Mouse (Mus musculus): Measurements from ENCODE around the gene Gimap9. TPM values are rescaled to one million over a fixed set of nuclear protein-coding genes. Genes with fewer than 3 reads are reported as not detected.

Gimap9 gene
- polyA plus RNA-seq, 1 experiment from 2014 or later = 3.6 TPM

- DNase-seq (ENCODE audit: low spot score) (no peak), ATAC-seq (ENCODE audit: insufficient read depth, low FRiP score, low TSS enrichment) (no peak)
- Histone ChIP-seq H3K36me3 (ENCODE audit: control insufficient read depth, insufficient read depth, low read length) (no peaks in the 10 kb centered on the region), H3K27ac (ENCODE audit: low read depth, low read length) (no peak overlapping the region), H3K9me3 (ENCODE audit: control insufficient read depth, low read length) (no peaks in the 10 kb centered on the region), H3K4me2 (ENCODE audit: low read depth) (no peak overlapping the region), H3K4me1 (ENCODE audit: control insufficient read depth, insufficient read depth, low read length) (no peaks in the 10 kb centered on the region), H3K9ac (ENCODE audit: low read length) (no peak overlapping the region), H3K27me3 (ENCODE audit: control insufficient read depth, insufficient read depth, low read length) (no peaks in the 10 kb centered on the region), H3K4me3 (ENCODE audit: low read depth, low read length) (no peak overlapping the region)
- 89% methylated on average over 2 of the region's 2 CpGs for WGBS
Measured at GRCm38 (mm10) chr6:48647611-48648010, 28.3 kb upstream of the Gimap9 start.

GRCm38 (mm10) chr6:48648779-48649178 lies 27.1 kb upstream of the Gimap9 start:
- Histone ChIP-seq H3K4me2 (ENCODE audit: low read depth) (no peak overlapping the region), H3K36me3 (ENCODE audit: control insufficient read depth, insufficient read depth, low read length) (no peaks in the 10 kb centered on the region), H3K4me3 (ENCODE audit: low read depth, low read length) (no peak overlapping the region), H3K9me3 (ENCODE audit: control insufficient read depth, low read length) (no peaks in the 10 kb centered on the region), H3K4me1 (ENCODE audit: control insufficient read depth, insufficient read depth, low read length) (no peaks in the 10 kb centered on the region), H3K9ac (ENCODE audit: low read length) (no peak overlapping the region), H3K27me3 (ENCODE audit: control insufficient read depth, insufficient read depth, low read length) (no peaks in the 10 kb centered on the region), H3K27ac (ENCODE audit: low read depth, low read length) (no peak overlapping the region)
- DNase-seq (ENCODE audit: low spot score) = no peak
- WGBS = 85% methylated on average over 4 of the region's 4 CpGs
- ATAC-seq (ENCODE audit: insufficient read depth, low FRiP score, low TSS enrichment) = no peak

- no peak overlapping the region for H3K9ac ChIP-seq (ENCODE audit: low read length)
- H3K4me1 ChIP-seq (ENCODE audit: control insufficient read depth, insufficient read depth, low read length) = no peaks in the 10 kb centered on the region
- DNase-seq (ENCODE audit: low spot score) (no peak), ATAC-seq (ENCODE audit: insufficient read depth, low FRiP score, low TSS enrichment) (no peak)
- no peaks in the 10 kb centered on the region for H3K36me3 ChIP-seq (ENCODE audit: control insufficient read depth, insufficient read depth, low read length)
- no peaks in the 10 kb centered on the region for H3K27me3 ChIP-seq (ENCODE audit: control insufficient read depth, insufficient read depth, low read length)
- no peak overlapping the region for H3K4me2 ChIP-seq (ENCODE audit: low read depth)
- no peaks in the 10 kb centered on the region for H3K9me3 ChIP-seq (ENCODE audit: control insufficient read depth, low read length)
- H3K4me3 ChIP-seq (ENCODE audit: low read depth, low read length) = no peak overlapping the region
- 91% methylated on average over 9 of the region's 9 CpGs for WGBS
- no peak overlapping the region for H3K27ac ChIP-seq (ENCODE audit: low read depth, low read length)
Measured at GRCm38 (mm10) chr6:48650041-48650440, 25.9 kb upstream of the Gimap9 start.

- H3K36me3 ChIP-seq (ENCODE audit: control insufficient read depth, insufficient read depth, low read length) = no peaks in the 10 kb centered on the region
- 76% methylated on average over 5 of the region's 5 CpGs for WGBS
- H3K4me2 ChIP-seq (ENCODE audit: low read depth) = no peak overlapping the region
- H3K27me3 ChIP-seq (ENCODE audit: control insufficient read depth, insufficient read depth, low read length) = no peaks in the 10 kb centered on the region
- H3K9ac ChIP-seq (ENCODE audit: low read length) = no peak overlapping the region
- no peaks in the 10 kb centered on the region for H3K9me3 ChIP-seq (ENCODE audit: control insufficient read depth, low read length)
- H3K4me3 ChIP-seq (ENCODE audit: low read depth, low read length) = no peak overlapping the region
- no peaks in the 10 kb centered on the region for H3K4me1 ChIP-seq (ENCODE audit: control insufficient read depth, insufficient read depth, low read length)
- ATAC-seq (ENCODE audit: insufficient read depth, low FRiP score, low TSS enrichment) (no peak), DNase-seq (ENCODE audit: low spot score) (no peak)
- no peak overlapping the region for H3K27ac ChIP-seq (ENCODE audit: low read depth, low read length)
Measured at GRCm38 (mm10) chr6:48658721-48659120, 17.2 kb upstream of the Gimap9 start.

GRCm38 (mm10) chr6:48664750-48665149 lies 11.2 kb upstream of the Gimap9 start:
- Histone ChIP-seq H3K4me2 (ENCODE audit: low read depth) (no peak overlapping the region), H3K9me3 (ENCODE audit: control insufficient read depth, low read length) (no peaks in the 10 kb centered on the region), H3K36me3 (ENCODE audit: control insufficient read depth, insufficient read depth, low read length) (no peaks in the 10 kb centered on the region), H3K4me3 (ENCODE audit: low read depth, low read length) (no peak overlapping the region), H3K4me1 (ENCODE audit: control insufficient read depth, insufficient read depth, low read length) (no peaks in the 10 kb centered on the region), H3K27ac (ENCODE audit: low read depth, low read length) (no peak overlapping the region), H3K27me3 (ENCODE audit: control insufficient read depth, insufficient read depth, low read length) (no peaks in the 10 kb centered on the region), H3K9ac (ENCODE audit: low read length) (no peak overlapping the region)
- WGBS = 93% methylated on average over 4 of the region's 4 CpGs
- ATAC-seq (ENCODE audit: insufficient read depth, low FRiP score, low TSS enrichment) (no peak), DNase-seq (ENCODE audit: low spot score) (no peak)

- ATAC-seq (ENCODE audit: insufficient read depth, low FRiP score, low TSS enrichment) (no peak), DNase-seq (ENCODE audit: low spot score) (no peak)
- H3K36me3 ChIP-seq (ENCODE audit: control insufficient read depth, insufficient read depth, low read length) = no peaks in the 10 kb centered on the region
- H3K4me2 ChIP-seq (ENCODE audit: low read depth) = no peak overlapping the region
- WGBS = 90% methylated on average over 9 of the region's 9 CpGs
- no peak overlapping the region for H3K27ac ChIP-seq (ENCODE audit: low read depth, low read length)
- H3K4me1 ChIP-seq (ENCODE audit: control insufficient read depth, insufficient read depth, low read length) = no peaks in the 10 kb centered on the region
- H3K27me3 ChIP-seq (ENCODE audit: control insufficient read depth, insufficient read depth, low read length) = no peaks in the 10 kb centered on the region
- H3K4me3 ChIP-seq (ENCODE audit: low read depth, low read length) = no peak overlapping the region
- H3K9ac ChIP-seq (ENCODE audit: low read length) = no peak overlapping the region
- no peaks in the 10 kb centered on the region for H3K9me3 ChIP-seq (ENCODE audit: control insufficient read depth, low read length)
Measured at GRCm38 (mm10) chr6:48665471-48665870, 10.5 kb upstream of the Gimap9 start.

- H3K4me3 ChIP-seq (ENCODE audit: low read depth, low read length) = no peak overlapping the region
- H3K4me1 ChIP-seq (ENCODE audit: control insufficient read depth, insufficient read depth, low read length) = no peaks in the 10 kb centered on the region
- DNase-seq (ENCODE audit: low spot score) (no peak), ATAC-seq (ENCODE audit: insufficient read depth, low FRiP score, low TSS enrichment) (no peak)
- H3K9me3 ChIP-seq (ENCODE audit: control insufficient read depth, low read length) = no peaks in the 10 kb centered on the region
- no peaks in the 10 kb centered on the region for H3K36me3 ChIP-seq (ENCODE audit: control insufficient read depth, insufficient read depth, low read length)
- 52% methylated on average over 7 of the region's 7 CpGs for WGBS
- H3K9ac ChIP-seq (ENCODE audit: low read length) = no peak overlapping the region
- no peak overlapping the region for H3K4me2 ChIP-seq (ENCODE audit: low read depth)
- H3K27me3 ChIP-seq (ENCODE audit: control insufficient read depth, insufficient read depth, low read length) = no peaks in the 10 kb centered on the region
- no peak overlapping the region for H3K27ac ChIP-seq (ENCODE audit: low read depth, low read length)
Measured at GRCm38 (mm10) chr6:48666159-48666586, 9.8 kb upstream of the Gimap9 start.

- ATAC-seq (ENCODE audit: insufficient read depth, low FRiP score, low TSS enrichment) = no peak
- H3K27me3 ChIP-seq (ENCODE audit: control insufficient read depth, insufficient read depth, low read length) = no peaks in the 10 kb centered on the region
- H3K36me3 ChIP-seq (ENCODE audit: control insufficient read depth, insufficient read depth, low read length) = no peaks in the 10 kb centered on the region
- H3K9ac ChIP-seq (ENCODE audit: low read length) = no peak overlapping the region
- H3K4me2 ChIP-seq (ENCODE audit: low read depth) = no peak overlapping the region
- no peak for DNase-seq (ENCODE audit: low spot score)
- H3K27ac ChIP-seq (ENCODE audit: low read depth, low read length) = no peak overlapping the region
- H3K9me3 ChIP-seq (ENCODE audit: control insufficient read depth, low read length) = no peaks in the 10 kb centered on the region
- no peaks in the 10 kb centered on the region for H3K4me1 ChIP-seq (ENCODE audit: control insufficient read depth, insufficient read depth, low read length)
- no peak overlapping the region for H3K4me3 ChIP-seq (ENCODE audit: low read depth, low read length)
Measured at GRCm38 (mm10) chr6:48668022-48668421, 7.9 kb upstream of the Gimap9 start.

GRCm38 (mm10) chr6:48669446-48669969 lies 6.4 kb upstream of the Gimap9 start:
- Histone ChIP-seq H3K4me3 (ENCODE audit: low read depth, low read length) (no peak overlapping the region), H3K9me3 (ENCODE audit: control insufficient read depth, low read length) (no peaks in the 10 kb centered on the region), H3K27ac (ENCODE audit: low read depth, low read length) (no peak overlapping the region), H3K4me1 (ENCODE audit: control insufficient read depth, insufficient read depth, low read length) (no peaks in the 10 kb centered on the region), H3K27me3 (ENCODE audit: control insufficient read depth, insufficient read depth, low read length) (no peaks in the 10 kb centered on the region), H3K4me2 (ENCODE audit: low read depth) (no peak overlapping the region), H3K9ac (ENCODE audit: low read length) (no peak overlapping the region), H3K36me3 (ENCODE audit: control insufficient read depth, insufficient read depth, low read length) (no peaks in the 10 kb centered on the region)
- ATAC-seq (ENCODE audit: insufficient read depth, low FRiP score, low TSS enrichment) (no peak), DNase-seq (ENCODE audit: low spot score) (no peak)
- WGBS = 78% methylated on average over 2 of the region's 2 CpGs
